Mouse (Mus musculus): ENCODE data around the gene Xab2.

DNA sequence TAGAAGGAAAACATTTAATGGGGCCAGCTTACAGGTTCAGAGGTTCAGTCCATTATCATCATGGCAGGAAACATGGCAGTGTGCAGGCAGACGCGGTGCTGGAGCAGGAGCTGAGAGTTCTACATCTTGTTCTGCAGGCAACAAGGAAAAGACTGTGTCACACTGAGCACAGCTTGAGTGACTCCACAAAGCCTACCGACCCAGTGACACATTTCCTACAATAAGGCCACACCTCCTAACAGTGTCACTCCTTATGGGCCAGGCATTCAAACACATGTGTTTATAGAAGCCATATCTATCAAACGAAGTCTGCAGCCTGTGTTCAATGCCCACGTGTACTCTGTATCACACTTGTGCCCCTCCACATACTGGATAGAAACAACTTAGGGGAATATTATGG, 51.3 kb downstream of the Xab2 start:
- no peak for TF ChIP-seq GATA1 (IDR thresholded peaks at IDR 0.05; ENCODE audit: borderline replicate concordance, low read length)
- no peak for TF ChIP-seq FLI1 (IDR thresholded peaks at IDR 0.05; ENCODE audit: low read length)

All from megakaryocyte, embryonic 14.5 days (primary cell).